Mouse (Mus musculus) hindbrain, embryonic 12.5 days (tissue): ENCODE measurements around the gene Arsb. TPM values are rescaled to one million over a fixed set of nuclear protein-coding genes. Genes with fewer than 3 reads are reported as not detected.

Source experiments
- ATAC-seq: fragments of 200-750 bp; cut with Nextera tagmentation; 2 replicates; pipeline ENCODE4 v1.8.0; 2017; ENCODE audit warnings: moderate TSS enrichment; ENCODE audit not compliant: low FRiP score
- H3K27ac ChIP-seq: fragments of 300-500 bp; sonication (generic); 2 replicates; pipeline ENCODE4 v1.5.1; 2016; ENCODE audit warnings: mild to moderate bottlenecking
- H3K27me3 ChIP-seq: fragments of 300-500 bp; sonication (generic); 2 replicates; pipeline ENCODE4 v1.6.1; 2016; ENCODE audit warnings: mild to moderate bottlenecking
- H3K36me3 ChIP-seq: fragments of 300-500 bp; sonication (generic); 2 replicates; pipeline ENCODE4 v1.6.1; 2016; ENCODE audit warnings: mild to moderate bottlenecking
- H3K4me1 ChIP-seq: fragments of 300-500 bp; sonication (generic); 2 replicates; pipeline ENCODE4 v1.6.1; 2016
- H3K4me2 ChIP-seq: fragments of 300-500 bp; sonication (generic); replicated peaks from 2 replicates; pipeline ENCODE4 v1.6.1; 2016; ENCODE audit warnings: mild to moderate bottlenecking
- H3K4me3 ChIP-seq: fragments of 300-500 bp; sonication (generic); 2 replicates; pipeline ENCODE4 v1.5.1; 2016; ENCODE audit warnings: mild to moderate bottlenecking
- H3K9ac ChIP-seq: fragments of 300-500 bp; sonication (generic); 2 replicates; pipeline ENCODE4 v1.6.1; 2016; ENCODE audit warnings: mild to moderate bottlenecking, moderate library complexity
- H3K9me3 ChIP-seq: fragments of 300-500 bp; sonication (generic); replicated peaks from 2 replicates; pipeline ENCODE4 v1.6.1; 2016; ENCODE audit warnings: mild to moderate bottlenecking
- WGBS: fragments of 180-500 bp; shearing (Covaris S2); methylation state at CpG from one replicate; pipeline ENCODE4 v1.1.7; 2016; 5-methylcytosine and 5-hydroxymethylcytosine counted together
- polyA plus RNA-seq: library from polyadenylated mRNA; unstranded; fragments of >200 nt; fragmentation: Nextera tagmentation; extraction: Ambion mirVana; gene quantifications from 2 replicates; pipeline ENCODE4 v1.2.1, GENCODE M21; 2016

Arsb gene
- polyA plus RNA-seq, 1 experiment from 2014 or later = 8.8 TPM

GRCm38 (mm10) chr13:93882132-93882531 lies 110.7 kb downstream of the Arsb start:
- Histone ChIP-seq H3K4me3 (no peak overlapping the region), H3K9ac (no peak overlapping the region), H3K27ac (no peak overlapping the region), H3K9me3 (no peaks in the 10 kb centered on the region), H3K36me3 (no peaks in the 10 kb centered on the region), H3K4me1 (no peaks in the 10 kb centered on the region), H3K4me2 (no peak overlapping the region), H3K27me3 (no peaks in the 10 kb centered on the region)
- no peak for ATAC-seq
- 83% methylated on average over 3 of the region's 3 CpGs for WGBS

- Histone ChIP-seq H3K9me3 (no peaks in the 10 kb centered on the region), H3K9ac (no peak overlapping the region), H3K27me3 (no peaks in the 10 kb centered on the region), H3K4me3 (no peak overlapping the region), H3K27ac (no peak overlapping the region), H3K36me3 (no peaks in the 10 kb centered on the region), H3K4me1 (no peaks in the 10 kb centered on the region), H3K4me2 (no peak overlapping the region)
- ATAC-seq = no peak
- WGBS = 93% methylated on average over 5 of the region's 5 CpGs
Measured at GRCm38 (mm10) chr13:93886999-93887398, 115.6 kb downstream of the Arsb start.

- Histone ChIP-seq H3K27me3 (no peaks in the 10 kb centered on the region), H3K4me2 (no peak overlapping the region), H3K27ac (no peak overlapping the region), H3K9ac (no peak overlapping the region), H3K4me3 (no peak overlapping the region), H3K36me3 (no peaks in the 10 kb centered on the region), H3K4me1 (no peaks in the 10 kb centered on the region), H3K9me3 (no peaks in the 10 kb centered on the region)
- 83% methylated on average over 2 of the region's 2 CpGs for WGBS
- no peak for ATAC-seq
Measured at GRCm38 (mm10) chr13:93888196-93888595, 116.8 kb downstream of the Arsb start.

GRCm38 (mm10) chr13:93888916-93889315 lies 117.5 kb downstream of the Arsb start:
- H3K27ac ChIP-seq = no peak overlapping the region
- no peak for ATAC-seq
- WGBS = 81% methylated on average over 3 of the region's 3 CpGs
- H3K4me1 ChIP-seq = no peaks in the 10 kb centered on the region
- H3K36me3 ChIP-seq = no peaks in the 10 kb centered on the region
- H3K9ac ChIP-seq = no peak overlapping the region
- H3K27me3 ChIP-seq = no peaks in the 10 kb centered on the region
- no peak overlapping the region for H3K4me2 ChIP-seq
- no peaks in the 10 kb centered on the region for H3K9me3 ChIP-seq
- no peak overlapping the region for H3K4me3 ChIP-seq

- ATAC-seq = no peak
- Histone ChIP-seq H3K36me3 (no peaks in the 10 kb centered on the region), H3K27me3 (no peaks in the 10 kb centered on the region), H3K9ac (no peak overlapping the region), H3K4me3 (no peak overlapping the region), H3K4me1 (no peaks in the 10 kb centered on the region), H3K9me3 (no peaks in the 10 kb centered on the region), H3K27ac (no peak overlapping the region), H3K4me2 (no peak overlapping the region)
- WGBS = 64% methylated on average over 3 of the region's 3 CpGs
Measured at GRCm38 (mm10) chr13:93889991-93890390, 118.6 kb downstream of the Arsb start.

- whole genome bisulfite sequencing = 77% methylated on average over 6 of the region's 6 CpGs
- Histone ChIP-seq H3K9me3 (no peaks in the 10 kb centered on the region), H3K27ac (no peak overlapping the region)
Measured at GRCm38 (mm10) chr13:93891276-93891675, 119.8 kb downstream of the Arsb start.

GRCm38 (mm10) chr13:93892101-93892500 lies 120.7 kb downstream of the Arsb start:
- H3K9me3 ChIP-seq = no peaks in the 10 kb centered on the region
- no peak overlapping the region for H3K9ac ChIP-seq
- no peak overlapping the region for H3K27ac ChIP-seq
- H3K27me3 ChIP-seq = no peaks in the 10 kb centered on the region
- no peak overlapping the region for H3K4me3 ChIP-seq
- peaks cover under 1% of the 10 kb centered on the region; the same call in 1 of the 2 replicates for H3K4me1 ChIP-seq
- ATAC-seq = no peak
- WGBS = 93% methylated on average over 7 of the region's 7 CpGs
- H3K36me3 ChIP-seq = no peaks in the 10 kb centered on the region
- H3K4me2 ChIP-seq = no peak overlapping the region

More at GRCm38 (mm10) chr13:93891276-93891675, 119.8 kb downstream of the Arsb start:
- Histone ChIP-seq H3K36me3 (no peaks in the 10 kb centered on the region), H3K27me3 (no peaks in the 10 kb centered on the region), H3K9ac (no peak overlapping the region), H3K4me1 (no peaks in the 10 kb centered on the region), H3K4me3 (no peak overlapping the region), H3K4me2 (no peak overlapping the region)
- ATAC-seq = no peak

GRCm38 (mm10) chr13:93894105-93894504 lies 122.7 kb downstream of the Arsb start:
- no peak for ATAC-seq
- 79% methylated on average over 2 of the region's 2 CpGs for WGBS
- Histone ChIP-seq H3K9me3 (no peaks in the 10 kb centered on the region), H3K4me2 (no peak overlapping the region), H3K9ac (no peak overlapping the region), H3K27me3 (no peaks in the 10 kb centered on the region), H3K4me3 (no peak overlapping the region), H3K4me1 (peaks cover 6% of the 10 kb centered on the region), H3K27ac (no peak overlapping the region), H3K36me3 (no peaks in the 10 kb centered on the region)

GRCm38 (mm10) chr13:93895430-93895829 lies 124.0 kb downstream of the Arsb start:
- H3K4me3 ChIP-seq = no peak overlapping the region
- no peak for ATAC-seq
- WGBS = 89% methylated on average over 2 of the region's 2 CpGs
- no peaks in the 10 kb centered on the region for H3K36me3 ChIP-seq
- H3K27me3 ChIP-seq = no peaks in the 10 kb centered on the region
- peaks cover 6% of the 10 kb centered on the region for H3K4me1 ChIP-seq
- H3K4me2 ChIP-seq = no peak overlapping the region
- H3K27ac ChIP-seq = no peak overlapping the region
- no peak overlapping the region for H3K9ac ChIP-seq
- H3K9me3 ChIP-seq = no peaks in the 10 kb centered on the region

- Histone ChIP-seq H3K9ac (no peak overlapping the region), H3K4me3 (no peak overlapping the region), H3K27ac (peak overlapping the region; percentile 37; the same call in 1 of the 2 replicates), H3K27me3 (no peaks in the 10 kb centered on the region), H3K9me3 (no peaks in the 10 kb centered on the region), H3K4me2 (no peak overlapping the region), H3K4me1 (peaks cover 6% of the 10 kb centered on the region), H3K36me3 (no peaks in the 10 kb centered on the region)
- 53% methylated on average over 13 of the region's 13 CpGs for WGBS
- ATAC-seq = peak; percentile 56; the same call in 1 of the 2 replicates
Measured at GRCm38 (mm10) chr13:93897943-93898826, 126.8 kb downstream of the Arsb start.

- no peak overlapping the region for H3K4me2 ChIP-seq
- peaks cover 6% of the 10 kb centered on the region for H3K4me1 ChIP-seq
- H3K27ac ChIP-seq = no peak overlapping the region
- no peak overlapping the region for H3K9ac ChIP-seq
- H3K27me3 ChIP-seq = no peaks in the 10 kb centered on the region
- H3K36me3 ChIP-seq = no peaks in the 10 kb centered on the region
- no peaks in the 10 kb centered on the region for H3K9me3 ChIP-seq
- no peak for ATAC-seq
- 93% methylated on average over 3 of the region's 3 CpGs for WGBS
- H3K4me3 ChIP-seq = no peak overlapping the region
Measured at GRCm38 (mm10) chr13:93899378-93900256, 128.2 kb downstream of the Arsb start.

GRCm38 (mm10) chr13:93900934-93901626 lies 129.7 kb downstream of the Arsb start:
- H3K4me2 ChIP-seq = no peak overlapping the region
- peaks cover 6% of the 10 kb centered on the region for H3K4me1 ChIP-seq
- 81% methylated on average over 13 of the region's 13 CpGs for WGBS
- no peak overlapping the region for H3K4me3 ChIP-seq
- no peaks in the 10 kb centered on the region for H3K27me3 ChIP-seq
- no peak for ATAC-seq
- H3K36me3 ChIP-seq = no peaks in the 10 kb centered on the region
- no peak overlapping the region for H3K9ac ChIP-seq
- H3K9me3 ChIP-seq = no peaks in the 10 kb centered on the region
- H3K27ac ChIP-seq = no peak overlapping the region
